Mouse (Mus musculus): ENCODE measurements at regions not wholly inside any gene's neighbourhood (a gene's known extent, or its start where the extent isn't known, plus 50 kb on each side); places are given as distances from the start of the nearest gene placed in this dataset.

DNA sequence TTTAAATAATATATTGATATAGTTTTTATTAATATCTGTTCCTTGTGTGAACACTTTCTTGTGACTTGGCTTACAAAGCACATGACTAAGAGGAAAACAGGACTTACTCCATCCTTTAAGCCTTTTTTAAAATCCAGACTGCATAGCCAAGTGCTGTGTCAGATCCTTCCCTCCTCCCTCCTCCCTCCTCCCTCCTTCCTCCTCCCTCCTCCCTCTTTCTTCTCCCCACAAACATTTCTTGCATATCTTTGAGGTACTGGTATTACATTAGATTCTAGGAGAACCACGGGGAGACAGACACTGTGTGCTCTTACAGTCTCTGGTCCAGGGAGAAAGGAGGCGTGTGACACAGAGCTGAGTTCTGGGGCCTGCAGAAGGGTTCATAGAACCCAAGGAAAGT is 155.8 kb upstream of the Hmga2 start:
- TF ChIP-seq CTCF (conservative IDR thresholded peaks at IDR 0.05; ENCODE audit: insufficient read depth, insufficient read length, low read depth, low read length): no peak
- TF ChIP-seq POLR2A (IDR thresholded peaks at IDR 0.05; ENCODE audit: low read depth, low read length): no peak

Measured in kidney, adult 2 months (tissue).